Mouse (Mus musculus) mouse trophoblast stem cell (cell line): Measurements from ENCODE around the gene Gm4894.

Experiments
- in situ Hi-C, 2 experiments: fragments of 300-500 bp; cut with MseI, MboI; formaldehyde crosslinking; loops; 2 replicates in 1 of 2; 3 replicates in 1 of 2; pipeline ENCODE4 v1.15.1; 2025

Gm4894 gene

GRCm38 (mm10) chr9:49250231-49250630, at the start of gene Gm4894:
TSS of gene Gm4894 (plus strand) at chr9:49250531.
- in situ Hi-C loops = no loop called here

GRCm38 (mm10) chr9:49206331-49206730, 44.0 kb upstream of the Gm4894 start:
- in situ Hi-C loops = no loop called here

GRCm38 (mm10) chr9:49211493-49211892, 38.8 kb upstream of the Gm4894 start:
- in situ Hi-C loops = no loop called here

- in situ Hi-C loops = no loop called here
Measured at GRCm38 (mm10) chr9:49214734-49215133, 35.6 kb upstream of the Gm4894 start.

- in situ Hi-C loops = no loop called here
Measured at GRCm38 (mm10) chr9:49217626-49218607, 32.4 kb upstream of the Gm4894 start.

GRCm38 (mm10) chr9:49224488-49224887, 25.8 kb upstream of the Gm4894 start:
- in situ Hi-C loops = no loop called here

- in situ Hi-C loops = no loop called here
Measured at GRCm38 (mm10) chr9:49227442-49227841, 22.9 kb upstream of the Gm4894 start.

GRCm38 (mm10) chr9:49229054-49229453, 21.3 kb upstream of the Gm4894 start:
- in situ Hi-C loops = no loop called here

GRCm38 (mm10) chr9:49246839-49247238, 3.5 kb upstream of the Gm4894 start:
- in situ Hi-C loops = loop anchor here (5.0 to 10.0 kb wide), 2 partner anchors 238 to 240 kb away; partner anchors contain the start of gene Ttc12 (in 2 of the 2)

GRCm38 (mm10) chr9:49268949-49269348, 18.6 kb downstream of the Gm4894 start:
- in situ Hi-C loops = no loop called here

- in situ Hi-C loops = no loop called here
Measured at GRCm38 (mm10) chr9:49273566-49273965, 23.2 kb downstream of the Gm4894 start.

- in situ Hi-C loops = no loop called here
Measured at GRCm38 (mm10) chr9:49275976-49276375, 25.6 kb downstream of the Gm4894 start.

- in situ Hi-C loops = no loop called here
Measured at GRCm38 (mm10) chr9:49276542-49277334, 26.4 kb downstream of the Gm4894 start.

- in situ Hi-C loops = no loop called here
Measured at GRCm38 (mm10) chr9:49295101-49295500, 44.8 kb downstream of the Gm4894 start.

GRCm38 (mm10) chr9:49307576-49307975, 57.2 kb downstream of the Gm4894 start:
- in situ Hi-C loops = no loop called here

- in situ Hi-C loops = no loop called here
Measured at GRCm38 (mm10) chr9:49310821-49311220, 60.5 kb downstream of the Gm4894 start.

GRCm38 (mm10) chr9:49318638-49319037, 68.3 kb downstream of the Gm4894 start:
- in situ Hi-C loops = no loop called here
